Mouse (Mus musculus) hindbrain, embryonic 13.5 days (tissue): Measurements from ENCODE around the gene Gpkow. TPM values are rescaled to one million over a fixed set of nuclear protein-coding genes. Genes with fewer than 3 reads are reported as not detected.
A peak's percentile ranks its signal among the peaks of the same experiment; 100 is the strongest.

ENCODE experiments used
- ATAC-seq: fragments of 200-750 bp; cut with Nextera tagmentation; 2 replicates; pipeline ENCODE4 v1.8.0; 2017; ENCODE audit warnings: moderate TSS enrichment; ENCODE audit not compliant: low FRiP score
- H3K27ac ChIP-seq: fragments of 300-500 bp; sonication (generic); 2 replicates; pipeline ENCODE4 v1.5.1; 2015; ENCODE audit warnings: inconsistent platforms, mild to moderate bottlenecking, moderate library complexity
- H3K27me3 ChIP-seq: fragments of 300-500 bp; sonication (generic); 2 replicates; pipeline ENCODE4 v1.6.1; 2015; ENCODE audit warnings: mild to moderate bottlenecking, inconsistent platforms
- H3K36me3 ChIP-seq: fragments of 300-500 bp; sonication (generic); 2 replicates; pipeline ENCODE4 v1.6.1; 2015; ENCODE audit warnings: mild to moderate bottlenecking, inconsistent platforms
- H3K4me1 ChIP-seq: fragments of 300-500 bp; sonication (generic); replicated peaks from 2 replicates; pipeline ENCODE4 v1.6.1; 2015; ENCODE audit warnings: inconsistent platforms
- H3K4me2 ChIP-seq: fragments of 300-500 bp; sonication (generic); 2 replicates; pipeline ENCODE4 v1.6.1; 2015; ENCODE audit warnings: inconsistent platforms, mild to moderate bottlenecking, moderate library complexity
- H3K4me3 ChIP-seq: fragments of 300-500 bp; sonication (generic); 2 replicates; pipeline ENCODE4 v1.5.1; 2015; ENCODE audit warnings: mild to moderate bottlenecking, inconsistent platforms
- H3K9ac ChIP-seq: fragments of 300-500 bp; sonication (generic); 2 replicates; pipeline ENCODE4 v1.6.1; 2015; ENCODE audit warnings: mild to moderate bottlenecking, inconsistent platforms
- H3K9me3 ChIP-seq: fragments of 300-500 bp; sonication (generic); 2 replicates; pipeline ENCODE4 v1.6.1; 2016; ENCODE audit warnings: inconsistent platforms
- WGBS: fragments of 180-500 bp; shearing (Covaris S2); methylation state at CpG from one replicate; pipeline ENCODE4 v1.1.7; 2015; 5-methylcytosine and 5-hydroxymethylcytosine counted together
- polyA plus RNA-seq: library from polyadenylated mRNA; unstranded; fragments of >200 nt; fragmentation: Nextera tagmentation; extraction: Ambion mirVana; gene quantifications from 2 replicates; pipeline ENCODE4 v1.2.1, GENCODE M21; 2015

Gene Gpkow
- polyA plus RNA-seq, 1 experiment from 2014 or later, result 46.3 TPM

GRCm38 (mm10) chrX:7672739-7673138, 24.2 kb upstream of the Gpkow start:
- Histone ChIP-seq H3K27me3 (0 out of 2 replicates have a peak, but pooled peaks cover 6% of the 10 kb centered on the region), H3K4me1 (no peaks in the 10 kb centered on the region), H3K27ac (no peak overlapping the region), H3K36me3 (no peaks in the 10 kb centered on the region), H3K4me3 (no peak overlapping the region), H3K9ac (no peak overlapping the region), H3K4me2 (no peak overlapping the region), H3K9me3 (no peaks in the 10 kb centered on the region)
- no peak for ATAC-seq
- WGBS, result 54% methylated on average over 6 of the region's 6 CpGs

GRCm38 (mm10) chrX:7673578-7674281, 23.2 kb upstream of the Gpkow start:
- no peaks in the 10 kb centered on the region for H3K9me3 ChIP-seq
- H3K4me1 ChIP-seq, result no peaks in the 10 kb centered on the region
- no peak overlapping the region for H3K9ac ChIP-seq
- no peak overlapping the region for H3K4me3 ChIP-seq
- H3K36me3 ChIP-seq, result no peaks in the 10 kb centered on the region
- H3K27me3 ChIP-seq, result 0 out of 2 replicates have a peak, but pooled peaks cover 6% of the 10 kb centered on the region
- peak overlapping the region; percentile 45; the same call in 1 of the 2 replicates for H3K4me2 ChIP-seq
- no peak overlapping the region for H3K27ac ChIP-seq
- WGBS, result 36% methylated on average over 12 of the region's 12 CpGs
- ATAC-seq, result no peak

GRCm38 (mm10) chrX:7674284-7675000, 22.5 kb upstream of the Gpkow start:
- WGBS, result 35% methylated on average over 28 of the region's 28 CpGs

GRCm38 (mm10) chrX:7675001-7675380, 21.9 kb upstream of the Gpkow start:
- H3K4me2 ChIP-seq, result peak overlapping the region; percentile 45
- H3K4me1 ChIP-seq, result no peaks in the 10 kb centered on the region
- 0 out of 2 replicates have a peak overlapping the region, but pooled peaks have one; percentile 24 for H3K9ac ChIP-seq
- no peak overlapping the region for H3K27ac ChIP-seq
- no peaks in the 10 kb centered on the region for H3K9me3 ChIP-seq
- no peaks in the 10 kb centered on the region for H3K36me3 ChIP-seq
- 34% methylated on average over 10 of the region's 10 CpGs for WGBS
- 0 out of 2 replicates have a peak, but pooled peaks cover 6% of the 10 kb centered on the region for H3K27me3 ChIP-seq
- ATAC-seq, result 0 out of 2 replicates have a peak, but pooled peaks have one; percentile 9
- peak overlapping the region; percentile 23 for H3K4me3 ChIP-seq

More at GRCm38 (mm10) chrX:7674284-7675000, 22.5 kb upstream of the Gpkow start:
- Histone ChIP-seq H3K9ac (0 out of 2 replicates have a peak overlapping the region, but pooled peaks have one; percentile 24), H3K27me3 (0 out of 2 replicates have a peak, but pooled peaks cover 6% of the 10 kb centered on the region), H3K4me1 (no peaks in the 10 kb centered on the region), H3K9me3 (no peaks in the 10 kb centered on the region), H3K36me3 (no peaks in the 10 kb centered on the region), H3K4me3 (peak overlapping the region; percentile 23), H3K4me2 (peak overlapping the region; percentile 45), H3K27ac (no peak overlapping the region)
- ATAC-seq, result peak; percentile 22; the same call in 1 of the 2 replicates

GRCm38 (mm10) chrX:7678986-7679385, 17.9 kb upstream of the Gpkow start:
- Histone ChIP-seq H3K27ac (no peak overlapping the region), H3K36me3 (no peaks in the 10 kb centered on the region), H3K9ac (no peak overlapping the region), H3K4me3 (no peak overlapping the region), H3K4me1 (no peaks in the 10 kb centered on the region), H3K27me3 (0 out of 2 replicates have a peak, but pooled peaks cover 3% of the 10 kb centered on the region), H3K4me2 (no peak overlapping the region), H3K9me3 (no peaks in the 10 kb centered on the region)
- WGBS, result 42% methylated on average over 3 of the region's 3 CpGs
- no peak for ATAC-seq

GRCm38 (mm10) chrX:7679405-7680056, 17.4 kb upstream of the Gpkow start:
- Histone ChIP-seq H3K4me3 (peak overlapping the region; percentile 28), H3K4me2 (peak overlapping the region; percentile 48), H3K27me3 (0 out of 2 replicates have a peak, but pooled peaks cover 3% of the 10 kb centered on the region), H3K36me3 (no peaks in the 10 kb centered on the region), H3K9me3 (no peaks in the 10 kb centered on the region), H3K4me1 (no peaks in the 10 kb centered on the region), H3K27ac (no peak overlapping the region), H3K9ac (0 out of 2 replicates have a peak overlapping the region, but pooled peaks have one; percentile 39)
- peak; percentile 86 for ATAC-seq
- 17% methylated on average over 27 of the region's 27 CpGs for WGBS

GRCm38 (mm10) chrX:7680057-7680412, 16.9 kb upstream of the Gpkow start:
- Histone ChIP-seq H3K9me3 (no peaks in the 10 kb centered on the region), H3K27me3 (0 out of 2 replicates have a peak, but pooled peaks cover under 1% of the 10 kb centered on the region), H3K27ac (no peak overlapping the region), H3K4me2 (peak overlapping the region; percentile 48), H3K9ac (0 out of 2 replicates have a peak overlapping the region, but pooled peaks have one; percentile 39), H3K4me3 (peak overlapping the region; percentile 28), H3K4me1 (no peaks in the 10 kb centered on the region), H3K36me3 (no peaks in the 10 kb centered on the region)
- peak; percentile 65; the same call in 1 of the 2 replicates for ATAC-seq
- 21% methylated on average over 12 of the region's 12 CpGs for WGBS

- H3K27me3 ChIP-seq, result no peaks in the 10 kb centered on the region
- H3K36me3 ChIP-seq, result no peaks in the 10 kb centered on the region
- WGBS, result 66% methylated on average over 14 of the region's 14 CpGs
- peak within 1 kb of the TSS; percentile 48 for H3K4me2 ChIP-seq
- ATAC-seq, result no peak
- 0 out of 2 replicates have a peak within 1 kb of the TSS, but pooled peaks have one; percentile 39 for H3K9ac ChIP-seq
- H3K9me3 ChIP-seq, result no peaks in the 10 kb centered on the region
- peak within 1 kb of the TSS; percentile 28 for H3K4me3 ChIP-seq
- H3K27ac ChIP-seq, result no peak within 1 kb of the TSS
- H3K4me1 ChIP-seq, result no peaks in the 10 kb centered on the region
Observed at GRCm38 (mm10) chrX:7680864-7681263, 16.1 kb upstream of the Gpkow start, which contains the start of gene Magix. Gene Magix, minus strand, starts transcription at chrX:7681251.

GRCm38 (mm10) chrX:7688321-7688720, 8.6 kb upstream of the Gpkow start:
- Histone ChIP-seq H3K27ac (no peak overlapping the region), H3K27me3 (no peaks in the 10 kb centered on the region), H3K9ac (no peak overlapping the region), H3K9me3 (no peaks in the 10 kb centered on the region), H3K4me1 (no peaks in the 10 kb centered on the region), H3K4me2 (no peak overlapping the region), H3K36me3 (no peaks in the 10 kb centered on the region), H3K4me3 (no peak overlapping the region)
- no peak for ATAC-seq
- 97% methylated on average over 2 of the region's 2 CpGs for WGBS

GRCm38 (mm10) chrX:7690486-7690885, 6.4 kb upstream of the Gpkow start:
- Histone ChIP-seq H3K9me3 (no peaks in the 10 kb centered on the region), H3K4me3 (no peak overlapping the region), H3K36me3 (no peaks in the 10 kb centered on the region), H3K4me2 (no peak overlapping the region), H3K27ac (no peak overlapping the region), H3K9ac (no peak overlapping the region), H3K27me3 (no peaks in the 10 kb centered on the region), H3K4me1 (no peaks in the 10 kb centered on the region)
- no peak for ATAC-seq
- 73% methylated on average over 3 of the region's 3 CpGs for WGBS

- H3K27me3 ChIP-seq, result no peaks in the 10 kb centered on the region
- WGBS, result 30% methylated on average over 4 of the region's 4 CpGs
- no peak overlapping the region for H3K9ac ChIP-seq
- no peaks in the 10 kb centered on the region for H3K9me3 ChIP-seq
- no peak overlapping the region for H3K4me2 ChIP-seq
- ATAC-seq, result no peak
- H3K27ac ChIP-seq, result no peak overlapping the region
- no peak overlapping the region for H3K4me3 ChIP-seq
- H3K36me3 ChIP-seq, result no peaks in the 10 kb centered on the region
- H3K4me1 ChIP-seq, result peaks cover 4% of the 10 kb centered on the region
Observed at GRCm38 (mm10) chrX:7692862-7693261, 4.1 kb upstream of the Gpkow start.

GRCm38 (mm10) chrX:7696520-7696919, 411 bp upstream of the Gpkow start:
- Histone ChIP-seq H3K9ac (no peak overlapping the region), H3K9me3 (no peaks in the 10 kb centered on the region), H3K4me1 (peaks cover 16% of the 10 kb centered on the region), H3K27ac (no peak overlapping the region), H3K4me2 (peak overlapping the region; percentile 42), H3K27me3 (no peaks in the 10 kb centered on the region), H3K4me3 (peak overlapping the region; percentile 9; the same call in 1 of the 2 replicates), H3K36me3 (peaks cover 5% of the 10 kb centered on the region; the same call in 1 of the 2 replicates)
- WGBS, result 45% methylated on average over 6 of the region's 6 CpGs
- ATAC-seq, result peak; percentile 63; the same call in 1 of the 2 replicates
